Mouse (Mus musculus) midbrain, postnatal 0 days (tissue): ENCODE results near the gene Flna. TPM values are rescaled to one million over a fixed set of nuclear protein-coding genes. Genes with fewer than 3 reads are reported as not detected.

Source experiments
- ATAC-seq: fragments of 200-750 bp; cut with Nextera tagmentation; 2 replicates; pipeline ENCODE4 v1.8.0; 2017; ENCODE audit warnings: moderate number of reproducible peaks, mild to moderate bottlenecking, moderate TSS enrichment, moderate library complexity; ENCODE audit not compliant: low FRiP score
- DNase-seq: peaks from one replicate; pipeline ENCODE4 v3.0.0-alpha.2; 2015; ENCODE audit warnings: low spot score
- H3K27ac ChIP-seq: fragments of 300-500 bp; sonication (generic); 2 replicates; pipeline ENCODE4 v1.5.1; 2014; ENCODE audit warnings: low read depth, mild to moderate bottlenecking, low read length, mixed read lengths
- H3K27me3 ChIP-seq: fragments of 300-500 bp; sonication (generic); 2 replicates; pipeline ENCODE4 v1.6.1; 2014; ENCODE audit warnings: low read length, control low read depth, mixed read lengths; ENCODE audit not compliant: insufficient read depth
- H3K36me3 ChIP-seq: fragments of 300-500 bp; sonication (generic); 2 replicates; pipeline ENCODE4 v1.6.1; 2014; ENCODE audit warnings: low read length, control low read depth, mixed read lengths; ENCODE audit not compliant: insufficient read depth
- H3K4me1 ChIP-seq: fragments of 300-500 bp; sonication (generic); 2 replicates; pipeline ENCODE4 v1.6.1; 2014; ENCODE audit warnings: mild to moderate bottlenecking, control low read depth, antibody characterized with exemption, low read length, mixed read lengths; ENCODE audit not compliant: insufficient read depth
- H3K4me2 ChIP-seq: fragments of 300-500 bp; sonication (generic); 2 replicates; pipeline ENCODE4 v1.6.1; 2014; ENCODE audit warnings: low read depth, mild to moderate bottlenecking, low read length, mixed read lengths; ENCODE audit not compliant: poor library complexity, severe bottlenecking
- H3K4me3 ChIP-seq: fragments of 300-500 bp; sonication (generic); 2 replicates; pipeline ENCODE4 v1.5.1; 2014; ENCODE audit warnings: low read depth, mild to moderate bottlenecking, low read length, moderate library complexity
- H3K9ac ChIP-seq: fragments of 300-500 bp; sonication (generic); replicated peaks from 2 replicates; pipeline ENCODE4 v1.6.1; 2014; ENCODE audit warnings: mild to moderate bottlenecking, low read length, moderate library complexity, mixed read lengths; ENCODE audit not compliant: poor library complexity, severe bottlenecking
- H3K9me3 ChIP-seq: fragments of 300-500 bp; sonication (generic); 2 replicates; pipeline ENCODE4 v1.6.1; 2016; ENCODE audit warnings: low read length, control low read depth
- CTCF ChIP-seq: IDR thresholded peaks from 2 replicates; pipeline ENCODE4 v1.5.1; 2016; ENCODE audit warnings: antibody characterized with exemption, mild to moderate bottlenecking
- WGBS: fragments of 180-500 bp; shearing (Covaris S2); extraction: QIAGEN DNeasy Blood & Tissue Kit; methylation state at CpG from one replicate; pipeline ENCODE4 v1.1.7; 2014; 5-methylcytosine and 5-hydroxymethylcytosine counted together
- polyA plus RNA-seq: library from polyadenylated mRNA; unstranded; fragments of >200 nt; fragmentation: Nextera tagmentation; extraction: Ambion mirVana; gene quantifications from 2 replicates; pipeline ENCODE4 v1.2.1, GENCODE M21; 2015
- total RNA-seq: library from RNA; depleted of rRNA; stranded (reverse); fragments of >200 nt; gene quantifications from 2 replicates; pipeline ENCODE4 v1.2.3, GENCODE M21; 2014

The Flna gene
- total and polyA plus RNA-seq, 2 experiments from 2014 or later: 52.8 to 219 TPM

GRCm38 (mm10) chrX:74254153-74254887 lies 4.7 kb upstream of the Flna start, which contains the start of gene Emd:
Gene Emd, plus strand, starts transcription at chrX:74254687.
- ATAC-seq (peak; percentile 97), DNase-seq (peak; percentile 94)
- peak within 1 kb of the TSS; percentile 48 for H3K4me3 ChIP-seq
- TF ChIP-seq CTCF: no peak
- peak within 1 kb of the TSS; percentile 62 for H3K4me2 ChIP-seq
- no peaks in the 10 kb centered on the region for H3K36me3 ChIP-seq
- whole genome bisulfite sequencing: 22% methylated on average over 39 of the region's 39 CpGs
- peak within 1 kb of the TSS; percentile 77 for H3K27ac ChIP-seq
- no peaks in the 10 kb centered on the region for H3K9me3 ChIP-seq
- peak within 1 kb of the TSS; percentile 62 for H3K9ac ChIP-seq
- no peaks in the 10 kb centered on the region for H3K4me1 ChIP-seq
- no peaks in the 10 kb centered on the region for H3K27me3 ChIP-seq

- H3K4me3 ChIP-seq: no peak overlapping the region
- TF ChIP-seq CTCF: peak; percentile 65
- no peaks in the 10 kb centered on the region for H3K27me3 ChIP-seq
- DNase-seq (peak; percentile 57), ATAC-seq (no peak)
- no peak overlapping the region for H3K9ac ChIP-seq
- no peaks in the 10 kb centered on the region for H3K9me3 ChIP-seq
- WGBS: 20% methylated on average over 3 of the region's 3 CpGs
- H3K4me2 ChIP-seq: peak overlapping the region; percentile 57; the same call in 1 of the 2 replicates
- H3K4me1 ChIP-seq: no peaks in the 10 kb centered on the region
- H3K27ac ChIP-seq: no peak overlapping the region
- no peaks in the 10 kb centered on the region for H3K36me3 ChIP-seq
These were observed 969 bp downstream of the Flna start for GRCm38 (mm10) chrX:74248651-74249050.

- H3K36me3 ChIP-seq: 0 out of 2 replicates have a peak, but pooled peaks cover 5% of the 10 kb centered on the region
- peak; percentile 6 for ATAC-seq
- no peaks in the 10 kb centered on the region for H3K9me3 ChIP-seq
- no peak for TF ChIP-seq CTCF
- peak overlapping the region; percentile 45 for H3K4me3 ChIP-seq
- no peak for DNase-seq
- H3K4me1 ChIP-seq: no peaks in the 10 kb centered on the region
- H3K27me3 ChIP-seq: no peaks in the 10 kb centered on the region
- H3K4me2 ChIP-seq: peak overlapping the region; percentile 55
- peak overlapping the region; percentile 39; the same call in 1 of the 2 replicates for H3K9ac ChIP-seq
- H3K27ac ChIP-seq: peak overlapping the region; percentile 69
- WGBS: 26% methylated on average over 13 of the region's 15 CpGs
These were observed 2.9 kb downstream of the Flna start for GRCm38 (mm10) chrX:74246693-74247092.

GRCm38 (mm10) chrX:74246213-74246681 lies 3.4 kb downstream of the Flna start:
- peaks cover 9% of the 10 kb centered on the region for H3K36me3 ChIP-seq
- peak overlapping the region; percentile 45 for H3K4me3 ChIP-seq
- peak; percentile 94 for DNase-seq
- H3K4me2 ChIP-seq: peak overlapping the region; percentile 55
- H3K9me3 ChIP-seq: no peaks in the 10 kb centered on the region
- H3K27me3 ChIP-seq: no peaks in the 10 kb centered on the region
- no peaks in the 10 kb centered on the region for H3K4me1 ChIP-seq
- H3K9ac ChIP-seq: peak overlapping the region; percentile 68
- TF ChIP-seq CTCF: no peak
- H3K27ac ChIP-seq: peak overlapping the region; percentile 87
- ATAC-seq: peak; percentile 88
- WGBS: 19% methylated on average over 38 of the region's 38 CpGs

- WGBS: 28% methylated on average over 21 of the region's 21 CpGs
- Histone ChIP-seq H3K4me1 (no peaks in the 10 kb centered on the region), H3K4me3 (peak overlapping the region; percentile 45), H3K27me3 (no peaks in the 10 kb centered on the region), H3K9me3 (no peaks in the 10 kb centered on the region), H3K27ac (peak overlapping the region; percentile 87), H3K4me2 (peak overlapping the region; percentile 55), H3K9ac (peak overlapping the region; percentile 68), H3K36me3 (peaks cover 14% of the 10 kb centered on the region)
- DNase-seq (peak; percentile 79), ATAC-seq (peak; percentile 53)
- TF ChIP-seq CTCF: no peak
These were observed 3.9 kb downstream of the Flna start for GRCm38 (mm10) chrX:74245687-74246086.

GRCm38 (mm10) chrX:74245107-74245506 lies 4.5 kb downstream of the Flna start:
- WGBS: 23% methylated on average over 1 of the region's 1 CpGs
- Histone ChIP-seq H3K27me3 (no peaks in the 10 kb centered on the region), H3K9ac (peak overlapping the region; percentile 68), H3K4me3 (peak overlapping the region; percentile 45), H3K27ac (peak overlapping the region; percentile 87), H3K36me3 (peaks cover 19% of the 10 kb centered on the region), H3K9me3 (no peaks in the 10 kb centered on the region), H3K4me1 (no peaks in the 10 kb centered on the region), H3K4me2 (peak overlapping the region; percentile 55)
- TF ChIP-seq CTCF: no peak
- DNase-seq: no peak
- no peak for ATAC-seq
